Mouse (Mus musculus) midbrain, embryonic 10.5 days (tissue): ENCODE data around the gene Auts2. TPM values are rescaled to one million over a fixed set of nuclear protein-coding genes. Genes with fewer than 3 reads are reported as not detected.

Experiments
- DNase-seq: peaks from one replicate; pipeline ENCODE4 v3.0.0-alpha.2; 2017; ENCODE audit warnings: low spot score
- H3K27ac ChIP-seq: fragments of 300-500 bp; sonication (generic); replicated peaks from 2 replicates; pipeline ENCODE4 v1.5.1; 2016; ENCODE audit warnings: mild to moderate bottlenecking
- H3K27me3 ChIP-seq: fragments of 300-500 bp; sonication (generic); 2 replicates; pipeline ENCODE4 v1.6.1; 2016; ENCODE audit warnings: low read depth, mild to moderate bottlenecking; ENCODE audit not compliant: poor library complexity, severe bottlenecking
- H3K36me3 ChIP-seq: fragments of 300-500 bp; sonication (generic); 2 replicates; pipeline ENCODE4 v1.6.1; 2016; ENCODE audit warnings: mild to moderate bottlenecking, moderate library complexity
- H3K4me1 ChIP-seq: fragments of 300-500 bp; sonication (generic); 2 replicates; pipeline ENCODE4 v1.6.1; 2016
- H3K4me3 ChIP-seq: fragments of 300-500 bp; sonication (generic); 2 replicates; pipeline ENCODE4 v1.5.1; 2016; ENCODE audit warnings: mild to moderate bottlenecking, moderate library complexity
- H3K9me3 ChIP-seq: fragments of 300-500 bp; sonication (generic); replicated peaks from 2 replicates; pipeline ENCODE4 v1.6.1; 2016; ENCODE audit warnings: mild to moderate bottlenecking
- WGBS: fragments of 180-500 bp; shearing (Covaris S2); methylation state at CpG from one replicate; pipeline ENCODE4 v1.1.7; 2016; 5-methylcytosine and 5-hydroxymethylcytosine counted together
- polyA plus RNA-seq: library from polyadenylated mRNA; unstranded; fragments of >200 nt; fragmentation: Nextera tagmentation; extraction: Ambion mirVana; gene quantifications from 2 replicates; pipeline ENCODE4 v1.2.1, GENCODE M21; 2016

Auts2 gene
- polyA plus RNA-seq, 1 experiment from 2014 or later, result 32.3 TPM

GRCm38 (mm10) chr5:131509315-131509714 lies 1033.8 kb downstream of the Auts2 start:
- DNase-seq, result no peak
- peaks cover 48% of the 10 kb centered on the region for H3K36me3 ChIP-seq
- 93% methylated on average over 4 of the region's 4 CpGs for WGBS
- peaks cover 10% of the 10 kb centered on the region for H3K9me3 ChIP-seq
- H3K4me1 ChIP-seq, result peaks cover 12% of the 10 kb centered on the region; the same call in 1 of the 2 replicates
- H3K4me3 ChIP-seq, result no peak overlapping the region
- no peak overlapping the region for H3K27ac ChIP-seq
- H3K27me3 ChIP-seq, result no peaks in the 10 kb centered on the region

GRCm38 (mm10) chr5:131498865-131499264 lies 1044.3 kb downstream of the Auts2 start:
- WGBS, result 97% methylated on average over 4 of the region's 4 CpGs
- Histone ChIP-seq H3K9me3 (peaks cover 21% of the 10 kb centered on the region), H3K27ac (no peak overlapping the region), H3K36me3 (peaks cover 48% of the 10 kb centered on the region), H3K27me3 (no peaks in the 10 kb centered on the region), H3K4me3 (no peak overlapping the region), H3K4me1 (peaks cover 25% of the 10 kb centered on the region)
- DNase-seq, result no peak

GRCm38 (mm10) chr5:131496517-131497216 lies 1046.5 kb downstream of the Auts2 start:
- DNase-seq, result no peak
- H3K27ac ChIP-seq, result no peak overlapping the region
- no peak overlapping the region for H3K4me3 ChIP-seq
- H3K27me3 ChIP-seq, result no peaks in the 10 kb centered on the region
- peaks cover 37% of the 10 kb centered on the region for H3K4me1 ChIP-seq
- WGBS, result 90% methylated on average over 10 of the region's 10 CpGs
- H3K36me3 ChIP-seq, result peaks cover 62% of the 10 kb centered on the region
- H3K9me3 ChIP-seq, result peaks cover 22% of the 10 kb centered on the region

- peaks cover 28% of the 10 kb centered on the region for H3K4me1 ChIP-seq
- DNase-seq, result no peak
- H3K27ac ChIP-seq, result no peak overlapping the region
- no peaks in the 10 kb centered on the region for H3K27me3 ChIP-seq
- peaks cover 54% of the 10 kb centered on the region for H3K36me3 ChIP-seq
- H3K9me3 ChIP-seq, result peaks cover 18% of the 10 kb centered on the region
- H3K4me3 ChIP-seq, result no peak overlapping the region
- 86% methylated on average over 5 of the region's 5 CpGs for WGBS
Measured at GRCm38 (mm10) chr5:131494564-131494963, 1048.6 kb downstream of the Auts2 start.

GRCm38 (mm10) chr5:131492535-131492934 lies 1050.6 kb downstream of the Auts2 start:
- peaks cover 5% of the 10 kb centered on the region; the same call in 1 of the 2 replicates for H3K9me3 ChIP-seq
- DNase-seq, result no peak
- no peak overlapping the region for H3K4me3 ChIP-seq
- peaks cover 27% of the 10 kb centered on the region for H3K4me1 ChIP-seq
- WGBS, result 85% methylated on average over 8 of the region's 8 CpGs
- no peaks in the 10 kb centered on the region for H3K27me3 ChIP-seq
- H3K27ac ChIP-seq, result no peak overlapping the region
- H3K36me3 ChIP-seq, result peaks cover 47% of the 10 kb centered on the region

GRCm38 (mm10) chr5:131491843-131492242 lies 1051.3 kb downstream of the Auts2 start:
- no peak overlapping the region for H3K27ac ChIP-seq
- peaks cover 48% of the 10 kb centered on the region for H3K36me3 ChIP-seq
- no peak for DNase-seq
- no peak overlapping the region for H3K4me3 ChIP-seq
- peaks cover 10% of the 10 kb centered on the region; the same call in 1 of the 2 replicates for H3K9me3 ChIP-seq
- H3K27me3 ChIP-seq, result no peaks in the 10 kb centered on the region
- WGBS, result 85% methylated on average over 8 of the region's 8 CpGs
- peaks cover 25% of the 10 kb centered on the region for H3K4me1 ChIP-seq

GRCm38 (mm10) chr5:131490811-131491210 lies 1052.3 kb downstream of the Auts2 start:
- Histone ChIP-seq H3K9me3 (peaks cover 14% of the 10 kb centered on the region; the same call in 1 of the 2 replicates), H3K36me3 (peaks cover 53% of the 10 kb centered on the region), H3K27ac (no peak overlapping the region), H3K4me1 (peaks cover 22% of the 10 kb centered on the region), H3K4me3 (no peak overlapping the region), H3K27me3 (no peaks in the 10 kb centered on the region)
- DNase-seq, result no peak
- 92% methylated on average over 2 of the region's 2 CpGs for WGBS

- no peak for DNase-seq
- no peak overlapping the region for H3K4me3 ChIP-seq
- no peak overlapping the region for H3K27ac ChIP-seq
- H3K36me3 ChIP-seq, result peaks cover 52% of the 10 kb centered on the region
- peaks cover 22% of the 10 kb centered on the region for H3K4me1 ChIP-seq
- 91% methylated on average over 7 of the region's 7 CpGs for WGBS
- peaks cover 14% of the 10 kb centered on the region; the same call in 1 of the 2 replicates for H3K9me3 ChIP-seq
- H3K27me3 ChIP-seq, result no peaks in the 10 kb centered on the region
Measured at GRCm38 (mm10) chr5:131489846-131490245, 1053.3 kb downstream of the Auts2 start.

GRCm38 (mm10) chr5:131486527-131486926 lies 1056.6 kb downstream of the Auts2 start:
- 94% methylated on average over 4 of the region's 4 CpGs for WGBS
- H3K27ac ChIP-seq, result no peak overlapping the region
- H3K9me3 ChIP-seq, result peaks cover 13% of the 10 kb centered on the region; the same call in 1 of the 2 replicates
- H3K27me3 ChIP-seq, result no peaks in the 10 kb centered on the region
- H3K4me3 ChIP-seq, result no peak overlapping the region
- no peaks in the 10 kb centered on the region for H3K4me1 ChIP-seq
- no peak for DNase-seq
- peaks cover 51% of the 10 kb centered on the region for H3K36me3 ChIP-seq

GRCm38 (mm10) chr5:131475278-131475677 lies 1067.9 kb downstream of the Auts2 start:
- no peak overlapping the region for H3K27ac ChIP-seq
- H3K4me3 ChIP-seq, result no peak overlapping the region
- no peaks in the 10 kb centered on the region for H3K4me1 ChIP-seq
- no peaks in the 10 kb centered on the region for H3K27me3 ChIP-seq
- H3K36me3 ChIP-seq, result peaks cover 94% of the 10 kb centered on the region
- no peak for DNase-seq
- H3K9me3 ChIP-seq, result peaks cover 7% of the 10 kb centered on the region; the same call in 1 of the 2 replicates

- Histone ChIP-seq H3K27ac (no peak overlapping the region), H3K27me3 (no peaks in the 10 kb centered on the region), H3K9me3 (no peaks in the 10 kb centered on the region), H3K4me1 (no peaks in the 10 kb centered on the region), H3K4me3 (no peak overlapping the region), H3K36me3 (peaks cover 100% of the 10 kb centered on the region)
- no peak for DNase-seq
- 95% methylated on average over 4 of the region's 4 CpGs for WGBS
Measured at GRCm38 (mm10) chr5:131468609-131469008, 1074.5 kb downstream of the Auts2 start.

- no peak overlapping the region for H3K4me3 ChIP-seq
- no peaks in the 10 kb centered on the region for H3K27me3 ChIP-seq
- peaks cover 100% of the 10 kb centered on the region for H3K36me3 ChIP-seq
- no peaks in the 10 kb centered on the region for H3K4me1 ChIP-seq
- 97% methylated on average over 9 of the region's 9 CpGs for WGBS
- H3K9me3 ChIP-seq, result no peaks in the 10 kb centered on the region
- no peak for DNase-seq
- no peak overlapping the region for H3K27ac ChIP-seq
Measured at GRCm38 (mm10) chr5:131466131-131466530, 1077.0 kb downstream of the Auts2 start.

GRCm38 (mm10) chr5:131463402-131463801 lies 1079.7 kb downstream of the Auts2 start:
- no peaks in the 10 kb centered on the region for H3K27me3 ChIP-seq
- no peak overlapping the region for H3K4me3 ChIP-seq
- no peak overlapping the region for H3K27ac ChIP-seq
- no peaks in the 10 kb centered on the region for H3K9me3 ChIP-seq
- H3K4me1 ChIP-seq, result peaks cover 8% of the 10 kb centered on the region; the same call in 1 of the 2 replicates
- no peak for DNase-seq
- H3K36me3 ChIP-seq, result peaks cover 99% of the 10 kb centered on the region
- 94% methylated on average over 6 of the region's 6 CpGs for WGBS
